Mouse (Mus musculus): ENCODE measurements at regions not wholly inside any gene's neighbourhood (a gene's known extent, or its start where the extent isn't known, plus 50 kb on each side); places are given as distances from the start of the nearest gene placed in this dataset.

DNA sequence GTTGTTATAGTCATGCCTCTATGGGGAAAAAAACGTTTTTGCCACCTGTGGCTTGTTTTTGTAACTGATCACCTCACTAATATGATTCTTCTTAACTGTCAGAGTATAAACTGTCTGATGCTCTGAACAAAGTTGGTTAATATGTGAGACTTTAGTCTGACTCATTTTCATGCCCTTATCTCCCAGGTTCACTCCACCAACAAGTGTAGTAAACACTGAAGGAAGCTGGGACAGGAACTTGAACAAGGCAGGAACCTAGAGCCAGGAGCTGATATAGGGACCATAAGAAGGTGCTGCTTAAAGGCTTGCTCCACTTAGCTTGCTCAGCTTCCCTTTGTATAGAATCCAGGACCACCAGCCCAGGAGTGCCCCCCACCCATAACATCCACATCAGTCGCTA lies 124.0 kb upstream of the Itga4 start:
- H3K27me3 ChIP-seq (ENCODE audit: control insufficient read depth, insufficient read depth, low read length), result no peaks in the 10 kb centered on the region
- no peaks in the 10 kb centered on the region for H3K9me3 ChIP-seq (replicated peaks; ENCODE audit: control insufficient read depth, low read length)
- 0 out of 2 replicates have a peak overlapping the region, but pooled peaks have one; percentile 1 for H3K27ac ChIP-seq (ENCODE audit: low read depth)
- no peak for ATAC-seq (ENCODE audit: insufficient read depth, low read depth)
- no peaks in the 10 kb centered on the region for H3K4me1 ChIP-seq (ENCODE audit: control insufficient read depth, insufficient read depth)
- no peak overlapping the region for H3K4me2 ChIP-seq (ENCODE audit: low read depth, low read length)
- H3K36me3 ChIP-seq (replicated peaks; ENCODE audit: control insufficient read depth, insufficient read depth, low read length), result no peaks in the 10 kb centered on the region
- WGBS, result 68% methylated on average over 2 of the region's 2 CpGs
- H3K9ac ChIP-seq (replicated peaks; ENCODE audit: low read depth, low read length), result no peak overlapping the region
- TF ChIP-seq EP300 (IDR thresholded peaks at IDR 0.05; ENCODE audit: low read depth) (no peak), CTCF (IDR thresholded peaks at IDR 0.05; ENCODE audit: low read depth) (no peak)
- no peak overlapping the region for H3K4me3 ChIP-seq (ENCODE audit: low read depth, low read length)
- DNase-seq (ENCODE audit: low spot score), result no peak

DNA sequence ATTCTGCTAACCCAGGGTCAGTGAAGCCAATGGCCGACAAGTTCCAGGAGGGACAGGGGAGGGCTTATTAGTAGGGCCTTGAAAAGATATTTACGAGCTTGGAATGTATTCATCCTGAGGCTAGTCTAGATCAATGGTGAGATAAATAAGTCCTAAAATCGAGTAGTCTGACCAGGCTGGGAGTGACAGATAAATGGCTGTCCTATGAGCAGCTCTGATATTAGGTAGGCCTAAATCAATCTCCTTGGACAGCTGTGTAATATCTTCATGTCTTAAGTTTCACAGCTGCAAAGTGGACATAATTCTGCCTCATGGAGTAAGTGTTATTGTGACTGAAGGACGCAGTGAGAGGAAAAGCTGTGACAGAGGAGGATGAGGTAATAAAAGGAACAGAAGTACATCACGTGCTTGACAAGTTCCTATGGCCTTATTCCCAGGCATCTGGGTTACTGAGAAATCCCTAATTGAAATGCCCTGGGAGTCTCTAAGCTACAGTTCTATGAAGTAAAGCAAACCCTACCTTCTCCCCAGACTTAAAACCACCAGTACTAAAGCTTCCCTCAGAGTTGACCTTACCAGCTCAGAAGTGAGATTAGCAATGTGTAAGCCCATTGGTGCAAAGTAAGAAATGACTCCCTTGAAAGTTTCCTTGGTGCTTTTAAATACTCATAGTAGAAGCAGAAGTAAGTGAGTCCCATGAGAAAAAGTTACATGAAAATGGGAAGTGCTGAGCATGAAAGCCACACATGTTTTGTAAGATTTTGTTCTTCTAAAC lies 123.3 kb upstream of the Itga4 start:
- H3K27ac ChIP-seq (ENCODE audit: low read depth), result 0 out of 2 replicates have a peak overlapping the region, but pooled peaks have one; percentile 1

DNA sequence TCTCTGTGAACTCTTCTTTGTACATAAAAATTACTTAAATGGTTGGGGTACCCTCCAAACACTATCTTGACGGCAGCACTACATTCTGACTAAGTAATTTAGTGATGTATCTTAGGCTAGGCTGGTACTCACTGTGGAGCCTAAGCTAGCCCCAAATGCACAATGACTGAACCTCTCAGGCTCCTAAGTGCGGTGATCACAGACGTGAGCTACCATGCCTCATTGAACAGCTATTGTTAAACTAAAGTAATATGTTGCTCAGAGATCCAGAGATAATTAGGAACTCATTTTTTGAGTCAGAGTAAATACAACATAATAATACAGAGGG lies 122.7 kb upstream of the Itga4 start:
- WGBS, result 94% methylated on average over 3 of the region's 3 CpGs
- no peaks in the 10 kb centered on the region for H3K4me1 ChIP-seq (ENCODE audit: control insufficient read depth, insufficient read depth)
- DNase-seq (ENCODE audit: low spot score) (no peak), ATAC-seq (ENCODE audit: insufficient read depth, low read depth) (no peak)
- TF ChIP-seq EP300 (IDR thresholded peaks at IDR 0.05; ENCODE audit: low read depth), result no peak
- TF ChIP-seq CTCF (IDR thresholded peaks at IDR 0.05; ENCODE audit: low read depth), result no peak
- no peak overlapping the region for H3K9ac ChIP-seq (replicated peaks; ENCODE audit: low read depth, low read length)
- H3K4me2 ChIP-seq (ENCODE audit: low read depth, low read length), result no peak overlapping the region
- no peaks in the 10 kb centered on the region for H3K27me3 ChIP-seq (ENCODE audit: control insufficient read depth, insufficient read depth, low read length)
- no peaks in the 10 kb centered on the region for H3K36me3 ChIP-seq (replicated peaks; ENCODE audit: control insufficient read depth, insufficient read depth, low read length)
- no peak overlapping the region for H3K27ac ChIP-seq (ENCODE audit: low read depth)
- H3K9me3 ChIP-seq (replicated peaks; ENCODE audit: control insufficient read depth, low read length), result no peaks in the 10 kb centered on the region
- H3K4me3 ChIP-seq (ENCODE audit: low read depth, low read length), result no peak overlapping the region

More for the DNA sequence above, 123.3 kb upstream of the Itga4 start:
- no peak for TF ChIP-seq CTCF (IDR thresholded peaks at IDR 0.05; ENCODE audit: low read depth)
- no peak for TF ChIP-seq EP300 (IDR thresholded peaks at IDR 0.05; ENCODE audit: low read depth)
- Histone ChIP-seq H3K4me2 (ENCODE audit: low read depth, low read length) (no peak overlapping the region), H3K4me3 (ENCODE audit: low read depth, low read length) (no peak overlapping the region), H3K4me1 (ENCODE audit: control insufficient read depth, insufficient read depth) (no peaks in the 10 kb centered on the region), H3K9ac (replicated peaks; ENCODE audit: low read depth, low read length) (no peak overlapping the region), H3K36me3 (replicated peaks; ENCODE audit: control insufficient read depth, insufficient read depth, low read length) (no peaks in the 10 kb centered on the region), H3K27me3 (ENCODE audit: control insufficient read depth, insufficient read depth, low read length) (no peaks in the 10 kb centered on the region), H3K9me3 (replicated peaks; ENCODE audit: control insufficient read depth, low read length) (no peaks in the 10 kb centered on the region)
- ATAC-seq (ENCODE audit: insufficient read depth, low read depth) (peak; percentile 53; the same call in 1 of the 2 replicates), DNase-seq (ENCODE audit: low spot score) (no peak)
- WGBS, result 55% methylated on average over 5 of the region's 5 CpGs

DNA sequence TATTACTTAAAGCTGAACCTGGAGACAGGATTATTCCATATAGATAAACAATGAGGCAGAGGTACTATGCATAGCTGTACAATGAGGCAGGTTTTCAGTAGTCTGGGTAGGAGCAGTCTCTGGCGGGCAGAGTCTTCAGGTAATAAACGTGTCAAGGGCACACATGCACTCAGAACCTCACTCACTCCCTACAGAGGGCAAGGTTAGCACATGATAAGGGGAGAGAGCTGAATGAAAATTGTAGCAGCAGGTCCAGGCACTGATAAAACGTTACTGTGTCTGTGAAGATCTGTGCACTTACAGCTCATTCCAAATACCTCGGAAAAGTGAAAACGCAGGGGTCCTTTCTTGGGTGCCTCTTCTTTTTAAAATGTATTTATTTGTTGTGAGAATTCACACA lies 120.9 kb upstream of the Itga4 start:
- H3K9ac ChIP-seq (replicated peaks; ENCODE audit: low read depth, low read length), result no peak overlapping the region
- 55% methylated on average over 5 of the region's 5 CpGs for WGBS
- no peak overlapping the region for H3K4me3 ChIP-seq (ENCODE audit: low read depth, low read length)
- H3K4me2 ChIP-seq (ENCODE audit: low read depth, low read length), result no peak overlapping the region
- no peaks in the 10 kb centered on the region for H3K9me3 ChIP-seq (replicated peaks; ENCODE audit: control insufficient read depth, low read length)
- H3K27ac ChIP-seq (ENCODE audit: low read depth), result no peak overlapping the region
- TF ChIP-seq CTCF (IDR thresholded peaks at IDR 0.05; ENCODE audit: low read depth), result no peak
- TF ChIP-seq EP300 (IDR thresholded peaks at IDR 0.05; ENCODE audit: low read depth), result no peak
- DNase-seq (ENCODE audit: low spot score), result no peak
- no peaks in the 10 kb centered on the region for H3K4me1 ChIP-seq (ENCODE audit: control insufficient read depth, insufficient read depth)
- no peaks in the 10 kb centered on the region for H3K27me3 ChIP-seq (ENCODE audit: control insufficient read depth, insufficient read depth, low read length)
- H3K36me3 ChIP-seq (replicated peaks; ENCODE audit: control insufficient read depth, insufficient read depth, low read length), result no peaks in the 10 kb centered on the region
- ATAC-seq (ENCODE audit: insufficient read depth, low read depth), result no peak

DNA sequence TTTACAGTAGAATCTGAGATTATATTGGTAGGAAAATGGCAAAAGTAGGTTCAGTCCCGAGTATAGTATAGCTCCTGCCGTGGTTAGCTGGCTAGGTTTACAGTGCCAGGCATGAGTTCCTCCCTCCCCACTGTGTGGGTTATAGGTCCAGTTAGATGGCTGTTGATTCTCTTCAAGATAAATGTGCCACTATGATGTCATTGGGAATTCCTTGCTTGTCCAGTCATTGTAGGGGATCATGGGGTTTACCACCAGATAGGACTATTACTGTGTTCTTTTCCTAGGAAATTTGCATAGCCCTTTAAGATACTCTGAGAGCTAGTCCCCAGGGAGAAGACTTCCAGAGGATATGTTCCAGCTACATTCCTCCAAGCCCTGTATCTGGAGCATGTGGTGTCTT lies 119.2 kb upstream of the Itga4 start:
- Histone ChIP-seq H3K9ac (replicated peaks; ENCODE audit: low read depth, low read length) (no peak overlapping the region), H3K4me3 (ENCODE audit: low read depth, low read length) (no peak overlapping the region), H3K9me3 (replicated peaks; ENCODE audit: control insufficient read depth, low read length) (no peaks in the 10 kb centered on the region), H3K36me3 (replicated peaks; ENCODE audit: control insufficient read depth, insufficient read depth, low read length) (no peaks in the 10 kb centered on the region), H3K4me1 (ENCODE audit: control insufficient read depth, insufficient read depth) (no peaks in the 10 kb centered on the region), H3K27ac (ENCODE audit: low read depth) (no peak overlapping the region), H3K4me2 (ENCODE audit: low read depth, low read length) (no peak overlapping the region), H3K27me3 (ENCODE audit: control insufficient read depth, insufficient read depth, low read length) (no peaks in the 10 kb centered on the region)
- TF ChIP-seq EP300 (IDR thresholded peaks at IDR 0.05; ENCODE audit: low read depth) (no peak), CTCF (IDR thresholded peaks at IDR 0.05; ENCODE audit: low read depth) (no peak)
- 77% methylated on average over 2 of the region's 2 CpGs for WGBS
- ATAC-seq (ENCODE audit: insufficient read depth, low read depth) (no peak), DNase-seq (ENCODE audit: low spot score) (no peak)
